Mouse (Mus musculus) spleen, postnatal 36 days (tissue): ENCODE measurements around the gene Sema6c.
A peak's percentile ranks its signal among the peaks of the same experiment; 100 is the strongest.
"Not testable (repeated sequence)": the region's sequence is repeated elsewhere in the genome, so short reads cannot be mapped to it uniquely, and the experiment has no call there.

Source experiments
- DNase-seq, 2 experiments: peaks; one replicate each; pipeline ENCODE4 v3.0.0; 2022; ENCODE audit warnings: low spot score in 2 of 2, mixed read lengths in 1 of 2

The Sema6c gene

GRCm38 (mm10) chr3:95159987-95160963, at the start of gene Sema6c:
Gene Sema6c, plus strand, starts transcription at chr3:95160457.
- DNase-seq = peak; percentile 86 to 89

GRCm38 (mm10) chr3:95110911-95111726, 49.1 kb upstream of the Sema6c start, which contains the start of gene Vps72:
Gene Vps72, plus strand, starts transcription at chr3:95111022.
- DNase-seq = peak; percentile 88 to 89

- DNase-seq = no peak
Observed at GRCm38 (mm10) chr3:95112760-95113159, 47.5 kb upstream of the Sema6c start.

DNA sequence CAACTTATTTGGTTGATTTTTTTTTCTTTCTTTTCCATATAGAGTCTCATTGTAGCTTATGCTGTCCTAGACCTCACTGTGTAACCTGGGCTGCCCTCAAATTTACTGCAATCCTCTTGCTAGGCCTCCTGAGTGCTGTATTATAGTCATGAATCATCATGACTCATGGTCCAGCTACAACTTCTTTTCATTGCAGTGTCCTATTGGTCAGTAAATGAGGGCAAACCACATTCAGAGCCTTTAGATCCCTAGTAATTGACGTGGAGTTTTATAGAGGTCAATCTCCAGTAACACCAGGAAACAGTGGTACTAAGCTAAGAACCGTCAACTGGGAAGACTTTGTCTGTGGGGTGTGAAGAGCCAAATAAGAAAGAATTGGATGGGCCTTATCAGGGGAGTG, 42.5 kb upstream of the Sema6c start:
- no peak for DNase-seq

- no peak for DNase-seq
Observed at GRCm38 (mm10) chr3:95121580-95121979, 38.7 kb upstream of the Sema6c start.

DNA sequence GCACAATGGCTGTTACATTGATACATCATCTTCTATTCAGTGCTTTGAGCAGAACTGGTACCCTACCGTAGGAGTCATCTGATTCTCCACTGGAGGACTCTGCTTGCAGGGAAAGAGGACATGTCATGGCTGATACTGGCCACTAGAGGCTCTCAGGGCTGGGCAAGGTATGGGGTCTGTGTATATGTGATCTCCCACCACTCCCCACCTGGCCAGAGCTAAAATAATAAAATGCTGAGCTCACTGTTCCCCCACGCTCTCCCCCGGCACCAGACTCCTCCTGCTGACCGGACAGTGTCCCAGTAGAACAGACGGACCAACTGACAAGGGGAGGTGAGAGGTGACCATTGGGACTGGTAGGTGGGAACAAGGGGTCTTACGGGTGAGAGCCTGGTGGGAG, 36.0 kb upstream of the Sema6c start, which contains the start of gene Tmod4:
Gene Tmod4 (plus strand): TSS at position 231 of the 400 bp plus-strand sequence.
- no peak for DNase-seq

- DNase-seq = no peak
Observed at GRCm38 (mm10) chr3:95124972-95125371, 35.3 kb upstream of the Sema6c start.

- no peak for DNase-seq
Observed at GRCm38 (mm10) chr3:95129226-95129651, 31.0 kb upstream of the Sema6c start.

GRCm38 (mm10) chr3:95130081-95130480, 30.2 kb upstream of the Sema6c start:
- DNase-seq = no peak

DNA sequence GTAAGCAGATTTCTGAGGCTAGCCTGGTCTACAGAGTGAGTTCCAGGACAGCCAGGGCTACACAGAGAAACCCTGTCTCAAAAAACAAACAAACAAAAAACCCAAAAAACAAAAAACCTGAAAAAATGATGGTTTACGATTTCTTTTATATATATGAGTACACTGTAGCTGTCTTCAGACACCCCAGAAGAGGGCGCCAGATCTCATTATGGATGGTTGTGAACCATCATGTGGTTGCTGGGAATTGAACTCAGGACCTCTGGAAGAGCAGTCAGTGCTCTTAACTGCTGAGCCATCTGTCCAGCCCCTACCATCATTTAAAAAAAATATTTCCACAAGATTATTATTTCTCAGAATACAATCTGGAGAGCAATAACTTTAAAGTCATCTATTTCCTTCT, 27.9 kb upstream of the Sema6c start:
- not testable (repeated sequence) for DNase-seq

DNA sequence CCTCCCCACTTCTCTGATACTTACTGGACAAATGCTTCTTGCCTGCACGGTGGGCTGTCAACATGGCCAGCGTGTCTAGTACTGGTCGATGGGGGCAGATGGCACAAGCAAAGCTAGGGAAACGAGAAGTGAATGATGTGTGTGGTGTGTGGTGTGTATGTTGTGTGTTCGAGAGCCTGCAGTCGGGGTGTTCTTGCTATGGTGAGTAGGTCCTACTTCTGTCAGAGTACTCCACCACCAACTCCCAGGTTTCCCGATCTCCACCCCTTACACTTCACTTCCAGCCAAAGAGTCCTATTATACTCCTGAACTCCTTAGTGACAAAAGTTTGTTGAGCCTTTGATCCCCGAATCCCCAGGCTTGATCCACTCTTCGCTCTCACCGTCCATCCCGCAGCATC, 27.1 kb upstream of the Sema6c start:
- DNase-seq = no peak

DNA sequence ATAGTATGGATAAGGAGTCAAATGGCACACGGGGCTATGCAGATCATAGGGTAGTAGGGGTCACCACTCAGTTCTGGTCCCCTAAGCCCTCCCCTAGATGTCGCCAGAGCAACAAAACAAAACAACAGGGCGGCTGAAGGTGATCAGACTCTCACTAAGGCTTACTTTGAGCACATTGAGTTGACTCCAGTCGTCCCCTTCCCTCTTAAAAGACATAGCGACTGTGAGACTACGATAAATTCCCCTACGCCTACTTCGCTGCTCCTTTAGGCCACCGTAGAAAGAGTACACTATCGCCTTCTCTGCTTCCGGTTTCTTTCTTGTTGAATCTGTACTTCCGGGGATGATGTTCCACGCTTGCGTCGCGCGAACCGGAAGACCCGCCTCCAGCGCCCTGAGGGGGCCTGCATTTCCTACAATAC, 26.6 kb upstream of the Sema6c start, which contains the start of the genes Scnm1 and Lysmd1:
Gene Scnm1 (minus strand): TSS at position 332 of the 422 bp plus-strand sequence.
Gene Lysmd1 (plus strand): TSS at position 409 of the 422 bp plus-strand sequence.
- DNase-seq = peak; percentile 94 to 97

DNA sequence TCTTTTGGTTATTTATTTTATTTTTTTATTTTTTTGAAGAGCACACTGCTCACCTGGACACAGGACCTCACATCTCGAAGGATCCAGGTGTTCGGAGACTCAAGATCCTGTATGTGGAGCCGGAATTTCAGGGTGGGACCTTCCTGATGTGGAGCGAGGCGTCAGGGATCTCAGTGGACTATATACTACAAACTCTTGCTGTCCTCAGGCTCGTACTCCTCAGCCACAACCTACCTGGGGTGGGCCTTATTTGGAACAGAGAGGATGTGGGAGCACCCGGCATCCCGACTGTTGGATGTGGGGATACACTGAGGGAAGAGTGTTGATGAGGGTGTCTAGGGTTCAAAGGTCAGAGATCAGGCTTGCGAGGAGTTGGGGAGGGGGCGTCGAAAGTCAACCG, 26.1 kb upstream of the Sema6c start:
- not testable (repeated sequence) for DNase-seq

DNA sequence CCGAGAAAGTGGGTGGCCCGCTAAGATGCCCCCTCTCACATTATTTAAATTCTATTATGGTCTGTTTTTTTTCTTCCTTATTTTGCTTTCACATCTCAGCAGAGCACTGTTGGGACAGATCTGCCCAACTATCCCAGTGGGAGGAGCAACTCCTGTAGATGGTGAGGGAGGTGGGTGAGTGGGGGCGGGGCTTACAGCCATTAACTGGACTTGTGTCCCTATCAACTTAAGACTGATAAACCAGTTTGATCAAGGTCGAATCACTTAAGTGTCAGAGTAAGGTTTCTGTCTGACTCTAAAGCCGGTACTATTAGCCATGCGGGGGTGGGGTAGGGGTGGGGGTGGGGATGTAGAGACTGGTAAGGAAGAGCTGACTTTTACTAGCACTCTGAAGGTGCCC, 25.2 kb upstream of the Sema6c start:
- peak; percentile 61 to 78 for DNase-seq

GRCm38 (mm10) chr3:95135433-95136052, 24.7 kb upstream of the Sema6c start:
- DNase-seq = peak; percentile 34 to 52

DNA sequence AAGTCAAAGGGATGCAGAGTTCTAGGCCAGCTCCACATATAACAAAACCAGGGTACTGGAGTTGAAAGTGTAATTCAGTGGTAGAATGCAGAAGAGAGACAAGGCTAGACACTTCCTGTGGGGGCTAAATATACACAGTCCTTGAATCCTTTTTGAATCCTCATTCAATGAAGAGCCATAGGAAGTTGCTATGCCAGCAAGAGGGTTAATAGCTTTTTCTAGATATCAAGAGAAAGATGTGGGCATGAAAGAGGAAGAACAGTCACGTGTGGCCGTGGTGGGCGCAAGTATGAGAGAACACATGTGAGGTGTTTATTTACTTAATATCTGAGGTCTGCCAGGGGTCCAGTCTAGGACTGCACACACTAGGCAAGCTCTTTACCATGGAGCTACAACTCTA, 23.9 kb upstream of the Sema6c start:
- peak; percentile 50 to 55 for DNase-seq

GRCm38 (mm10) chr3:95139586-95140288, 20.5 kb upstream of the Sema6c start:
- peak; percentile 35 for DNase-seq

DNA sequence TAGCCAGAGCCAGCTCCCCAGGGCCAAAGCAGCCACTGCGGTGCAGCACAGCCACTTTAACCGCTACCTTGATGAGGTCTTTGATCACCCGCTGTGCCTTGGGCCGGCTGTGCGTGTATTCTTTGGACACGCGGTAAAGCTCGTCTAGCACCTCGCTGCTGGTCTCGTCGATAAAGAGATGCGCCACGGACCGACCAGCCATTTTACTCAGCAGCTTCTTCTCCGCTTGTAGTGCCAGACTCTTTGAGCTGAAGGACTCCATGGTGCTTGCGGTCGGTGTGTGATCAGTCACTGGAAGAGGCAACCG, 20.0 kb upstream of the Sema6c start:
- no peak for DNase-seq

- no peak for DNase-seq
Observed at GRCm38 (mm10) chr3:95140795-95141194, 19.5 kb upstream of the Sema6c start.

- DNase-seq = peak; percentile 85
Observed at GRCm38 (mm10) chr3:95141474-95141873, 18.8 kb upstream of the Sema6c start.
